Mouse (Mus musculus) A20 (cell line): ENCODE data around the gene Gzmm.

ENCODE experiments used
- DNase-seq: peaks from one replicate; pipeline ENCODE4 v3.0.0-alpha.2; 2011; ENCODE audit warnings: low read depth, low spot score

Gzmm gene

DNA sequence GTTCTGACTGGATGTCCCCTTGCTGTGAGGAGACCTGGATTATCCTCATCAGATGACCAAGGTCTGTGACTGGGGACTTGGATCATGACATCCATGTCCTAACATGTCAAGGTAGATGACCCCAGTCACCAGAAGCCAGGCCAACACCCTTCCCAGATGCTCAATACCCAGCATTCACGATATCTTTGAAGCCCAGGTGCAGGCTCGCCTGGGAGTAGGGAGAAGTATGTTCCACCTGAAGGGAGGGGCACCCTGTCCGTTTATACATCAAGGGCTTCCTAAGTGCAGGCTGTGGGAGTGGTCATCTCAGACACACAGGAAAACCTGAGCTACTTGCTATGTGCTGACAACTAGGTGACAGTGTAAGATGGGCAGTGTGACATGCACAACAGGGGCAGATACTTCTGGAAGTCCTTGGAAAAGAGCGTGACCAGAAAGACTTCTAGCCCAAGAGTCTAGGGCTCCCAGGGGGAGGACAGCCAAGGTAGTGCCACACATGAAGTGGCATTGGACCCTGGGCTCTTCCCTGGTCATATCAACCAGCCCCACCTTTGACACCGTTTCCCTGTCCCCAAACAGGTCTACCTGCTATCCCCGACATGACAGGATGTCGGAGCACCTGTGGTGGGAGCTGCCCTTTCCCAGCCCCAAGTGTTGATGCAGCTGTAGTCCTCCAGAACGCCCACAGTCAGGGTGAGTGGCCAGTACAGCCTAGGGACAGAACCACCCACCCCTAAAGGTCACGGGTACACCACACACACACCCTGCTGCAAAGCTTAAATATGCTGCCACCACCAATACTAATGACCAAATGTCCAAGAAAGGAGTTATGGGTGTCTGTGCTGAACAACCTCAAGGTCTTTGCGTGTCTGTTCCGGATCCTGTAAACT, 8.0 kb upstream of the Gzmm start:
- DNase-seq = no peak

DNA sequence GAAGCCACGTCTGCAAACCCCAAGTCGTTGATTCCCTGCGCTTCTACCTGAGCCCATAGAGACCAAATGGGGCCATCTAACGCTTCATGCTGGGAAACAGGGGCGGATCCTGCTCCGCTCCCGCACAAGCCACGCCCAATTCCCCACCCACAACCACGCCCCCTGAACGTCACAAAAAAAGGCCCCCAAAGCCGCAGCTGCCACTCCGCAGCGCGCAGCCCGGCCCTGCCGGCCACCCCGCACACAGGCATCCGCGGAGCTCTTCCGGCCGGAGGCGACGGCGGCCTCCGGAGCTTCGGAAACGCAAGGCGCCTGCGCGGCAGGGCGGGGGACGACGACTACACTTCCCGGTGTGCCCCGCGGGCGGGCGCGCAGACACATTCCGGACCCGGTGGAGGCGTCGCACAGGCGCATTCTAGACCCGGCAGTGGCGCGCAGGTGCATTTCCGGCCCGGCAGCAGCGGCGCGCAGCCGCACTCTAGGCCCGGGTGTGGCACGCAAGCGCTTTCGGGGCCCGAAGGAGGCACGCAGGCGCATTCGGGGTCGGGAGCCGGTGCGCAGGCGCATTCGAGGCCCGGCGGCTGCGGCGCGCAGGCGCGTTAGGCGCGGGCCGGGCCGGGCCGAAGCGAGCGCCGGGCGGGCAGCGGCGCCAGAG, 7.1 kb upstream of the Gzmm start, which contains the start of gene Cdc34:
TSS of gene Cdc34 (plus strand) at position 605 of the 655 bp plus-strand sequence.
- DNase-seq = peak; percentile 100

DNA sequence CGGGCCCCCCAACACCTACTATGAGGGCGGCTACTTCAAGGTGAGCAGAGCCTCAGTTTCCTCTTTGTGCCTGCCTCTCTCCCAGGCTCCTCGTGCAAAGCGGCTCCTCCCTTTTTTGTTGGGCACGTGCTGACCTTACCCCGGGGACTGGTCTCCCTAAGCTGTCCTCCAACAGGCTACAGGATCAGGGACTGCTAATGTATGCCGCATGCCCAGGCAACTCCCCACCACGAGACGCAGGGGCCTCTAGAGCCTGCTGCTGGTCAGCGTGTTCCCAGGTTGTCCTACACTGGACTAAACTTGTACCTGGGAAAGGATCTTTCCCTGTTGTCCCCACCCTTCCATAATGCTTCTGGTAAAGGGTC, 6.3 kb upstream of the Gzmm start:
- peak; percentile 63 for DNase-seq

DNA sequence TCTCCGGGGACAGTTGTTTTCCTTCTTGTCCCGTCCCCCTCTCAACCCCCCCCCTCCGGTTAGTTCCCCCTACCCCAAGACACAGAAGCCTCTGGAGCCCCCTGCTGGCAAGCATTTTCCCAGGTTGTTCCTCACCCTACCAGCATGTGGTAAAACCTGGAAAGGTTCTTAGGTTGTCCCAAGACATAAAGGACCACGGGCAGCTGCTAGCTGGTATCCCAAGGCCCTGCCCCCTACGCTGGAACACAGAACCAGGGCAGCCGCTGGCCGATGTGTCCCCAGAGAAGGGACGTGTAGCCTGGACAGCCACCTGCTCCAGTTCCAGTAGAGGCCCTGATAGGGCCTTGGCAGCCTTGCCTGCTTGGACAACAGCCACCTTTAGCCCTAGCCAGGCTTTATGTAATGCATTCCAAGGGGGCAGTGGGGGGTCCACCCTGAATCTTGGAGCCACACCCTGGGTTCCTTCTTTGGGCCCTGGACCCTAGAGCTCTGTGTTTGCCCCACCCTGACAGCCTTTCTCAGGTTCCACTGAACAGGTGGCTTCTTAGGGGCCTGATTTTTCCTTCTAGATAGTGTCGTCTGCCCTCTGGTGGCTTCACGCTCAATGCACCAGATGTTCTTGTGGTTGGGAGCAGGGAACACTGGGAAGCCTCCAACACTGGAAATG, 5.8 kb upstream of the Gzmm start:
- DNase-seq = peak; percentile 68

DNA sequence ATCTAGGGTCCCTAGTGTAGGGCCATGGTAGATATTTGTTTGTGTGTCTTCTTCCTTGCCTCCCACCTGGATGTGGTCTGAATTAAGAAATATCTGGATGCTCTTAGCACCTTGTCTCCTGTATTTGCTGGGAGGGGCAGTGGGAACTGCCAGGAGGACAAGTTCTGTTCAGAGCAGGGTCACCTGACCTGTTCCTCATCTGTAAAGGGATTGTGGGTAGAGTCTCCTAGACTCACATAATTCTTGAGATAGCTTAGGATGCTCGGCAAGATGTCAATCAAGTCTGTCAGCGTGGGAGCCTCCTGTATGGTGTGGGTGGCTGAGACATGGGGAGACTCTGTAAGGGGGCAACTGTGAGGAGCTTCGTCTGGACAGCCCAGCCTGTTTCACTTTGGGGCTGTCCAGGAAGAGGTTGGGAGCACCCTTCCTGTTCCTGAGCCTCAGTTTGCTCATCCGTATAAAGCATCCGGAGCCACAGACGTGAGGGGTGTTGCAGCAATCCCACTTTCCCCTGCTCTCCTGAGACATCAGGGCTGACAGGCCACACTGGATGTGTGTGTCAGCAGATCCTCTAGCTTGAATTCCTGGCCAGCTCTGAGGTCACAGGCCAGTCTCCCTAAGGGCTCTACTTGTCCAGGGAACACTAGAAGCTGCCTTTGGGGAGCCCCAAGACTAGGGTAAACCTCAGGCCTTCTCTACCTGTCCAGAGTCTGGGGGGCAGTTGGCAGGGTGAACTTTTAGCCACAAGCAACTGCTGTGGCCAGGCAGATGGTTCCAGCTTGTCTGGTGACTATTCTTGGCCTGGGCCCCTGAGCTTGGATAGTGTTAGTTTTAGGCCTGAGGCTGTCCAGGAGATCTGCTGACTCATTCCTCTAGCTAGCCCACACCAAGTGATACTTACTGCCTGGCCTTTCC, 4.8 kb upstream of the Gzmm start:
- no peak for DNase-seq

DNA sequence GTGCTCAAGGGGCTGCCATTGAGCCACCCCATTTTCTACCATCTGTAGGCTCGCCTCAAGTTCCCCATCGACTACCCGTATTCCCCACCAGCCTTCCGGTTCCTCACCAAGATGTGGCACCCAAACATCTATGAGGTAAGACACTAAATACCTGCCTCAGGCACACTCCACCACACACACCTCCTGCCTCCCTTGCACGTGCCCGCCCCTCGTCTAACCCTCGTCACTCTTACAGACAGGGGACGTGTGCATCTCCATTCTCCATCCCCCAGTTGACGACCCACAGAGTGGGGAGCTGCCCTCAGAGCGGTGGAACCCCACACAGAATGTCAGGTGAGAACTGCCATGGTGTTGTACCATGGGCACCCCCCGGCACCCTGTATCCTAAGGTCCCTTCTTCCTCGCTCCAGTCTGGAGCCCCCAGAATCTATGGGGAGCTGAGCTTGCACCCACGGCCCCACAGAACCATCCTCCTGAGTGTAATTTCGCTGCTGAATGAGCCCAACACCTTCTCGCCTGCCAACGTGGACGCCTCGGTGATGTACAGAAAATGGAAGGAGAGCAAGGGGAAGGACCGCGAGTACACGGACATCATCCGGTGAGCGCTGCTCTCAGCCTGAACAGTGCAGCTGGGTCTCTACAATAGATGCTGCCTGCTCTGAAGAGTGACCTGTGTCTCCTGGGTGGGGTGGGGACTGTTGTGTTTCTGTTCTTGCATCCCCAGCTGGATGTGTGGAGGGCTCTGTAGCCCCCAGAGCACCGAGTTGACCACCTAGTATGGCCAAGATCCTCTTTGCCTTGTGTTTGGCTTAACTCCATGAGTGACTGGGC, 3.8 kb upstream of the Gzmm start:
- no peak for DNase-seq

DNA sequence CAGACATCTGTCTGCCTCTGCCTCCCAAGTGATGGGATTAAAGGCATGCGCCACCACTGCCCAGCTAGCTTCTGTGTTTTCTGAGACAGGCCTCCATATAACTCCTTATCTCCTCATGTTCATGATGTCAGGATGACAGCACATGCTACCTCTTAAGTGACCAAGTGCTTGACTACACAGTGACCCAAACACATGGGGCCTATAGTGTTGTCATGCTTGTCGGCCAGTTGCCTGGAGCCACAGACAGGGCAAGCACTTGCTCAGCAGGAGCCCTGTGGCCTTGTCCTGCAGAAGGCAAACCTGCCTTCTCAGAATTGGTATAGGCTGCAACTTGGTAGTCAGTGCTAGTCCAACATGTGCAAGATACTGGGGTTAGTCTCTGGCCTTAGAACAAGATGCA, 2.6 kb upstream of the Gzmm start:
- no peak for DNase-seq

DNA sequence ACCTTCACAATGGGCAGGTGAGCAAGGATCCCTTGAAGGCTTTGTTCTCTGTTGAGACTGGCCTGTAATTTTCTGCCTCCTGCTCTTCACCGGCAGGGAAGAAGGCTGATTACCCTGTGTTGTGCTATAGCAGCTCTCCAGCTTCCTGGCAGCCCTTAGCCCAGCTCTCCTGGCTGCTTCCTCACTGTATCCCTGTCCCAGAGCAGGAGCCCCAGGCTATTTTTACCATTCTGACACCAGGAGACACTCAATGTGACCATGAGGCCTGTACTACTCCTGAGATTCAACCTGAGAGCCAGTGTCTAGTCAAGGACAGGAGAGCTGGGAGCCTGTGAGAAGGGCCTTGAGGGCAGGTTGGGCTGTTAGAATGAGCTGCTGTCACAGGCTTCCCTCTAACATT, 2.1 kb upstream of the Gzmm start:
- DNase-seq = no peak

DNA sequence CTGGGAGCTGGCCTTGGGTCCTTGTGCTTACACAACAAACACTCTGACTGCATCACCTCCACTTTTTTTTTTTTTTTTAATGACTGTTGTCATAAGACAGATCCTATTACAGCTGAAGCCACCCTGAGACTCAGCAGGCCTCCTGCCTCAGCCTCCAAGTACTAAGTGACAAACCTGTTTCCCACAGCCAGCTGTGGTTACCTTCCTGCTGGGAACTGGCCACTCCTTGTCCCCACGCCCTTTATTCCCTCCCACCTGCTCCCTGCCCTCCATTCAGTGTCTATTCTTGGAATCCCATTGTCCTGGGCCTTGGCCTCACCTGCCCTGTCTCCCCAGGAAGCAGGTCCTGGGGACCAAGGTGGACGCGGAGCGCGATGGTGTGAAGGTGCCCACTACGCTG, 1.3 kb upstream of the Gzmm start:
- DNase-seq = no peak

DNA sequence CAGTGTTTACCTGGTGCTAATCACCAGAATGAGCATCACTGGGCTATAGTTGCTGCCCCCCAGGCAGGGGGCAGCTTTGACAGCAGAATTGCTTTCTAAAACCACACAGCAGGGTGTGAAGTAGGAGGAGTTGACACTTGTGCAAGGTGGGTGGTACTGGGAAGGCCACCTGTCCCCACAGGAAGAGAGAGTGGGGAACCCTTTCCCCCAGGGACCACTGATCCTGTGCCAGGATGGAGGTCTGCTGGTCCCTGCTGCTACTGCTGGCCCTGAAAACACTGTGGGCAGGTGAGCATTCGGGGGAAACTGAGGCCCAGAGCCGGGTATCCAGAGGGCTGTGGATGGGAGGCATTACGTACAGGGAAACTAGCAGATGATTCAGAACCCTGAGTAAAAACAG, 358 bp downstream of the Gzmm start:
- no peak for DNase-seq

DNA sequence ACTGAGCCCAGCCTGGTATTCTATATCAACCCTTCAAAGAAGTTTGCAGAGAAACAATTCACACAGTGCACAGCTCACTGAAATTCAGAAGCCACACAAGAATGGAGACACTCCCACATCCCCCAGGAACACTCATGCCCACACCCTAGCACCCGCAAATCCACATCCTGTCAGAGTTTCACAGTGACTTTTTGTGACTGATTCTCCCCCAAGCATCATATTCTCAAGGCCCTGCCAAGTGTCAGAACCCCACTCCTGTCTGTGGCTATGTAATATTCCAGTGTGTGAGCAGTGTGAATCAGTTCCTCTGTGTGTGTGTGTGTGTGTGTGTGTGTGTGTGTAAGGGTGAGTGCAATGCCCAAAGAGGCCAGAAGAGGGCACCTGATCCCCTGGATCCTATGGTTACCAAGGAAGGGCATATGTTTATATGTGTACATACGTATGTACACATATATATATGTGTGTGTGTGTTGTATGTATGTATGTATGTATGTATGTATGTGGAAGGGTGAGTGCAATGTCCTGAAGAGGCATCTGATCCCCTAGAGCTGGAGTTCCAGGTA, 3.2 kb downstream of the Gzmm start:
- DNase-seq = no peak

DNA sequence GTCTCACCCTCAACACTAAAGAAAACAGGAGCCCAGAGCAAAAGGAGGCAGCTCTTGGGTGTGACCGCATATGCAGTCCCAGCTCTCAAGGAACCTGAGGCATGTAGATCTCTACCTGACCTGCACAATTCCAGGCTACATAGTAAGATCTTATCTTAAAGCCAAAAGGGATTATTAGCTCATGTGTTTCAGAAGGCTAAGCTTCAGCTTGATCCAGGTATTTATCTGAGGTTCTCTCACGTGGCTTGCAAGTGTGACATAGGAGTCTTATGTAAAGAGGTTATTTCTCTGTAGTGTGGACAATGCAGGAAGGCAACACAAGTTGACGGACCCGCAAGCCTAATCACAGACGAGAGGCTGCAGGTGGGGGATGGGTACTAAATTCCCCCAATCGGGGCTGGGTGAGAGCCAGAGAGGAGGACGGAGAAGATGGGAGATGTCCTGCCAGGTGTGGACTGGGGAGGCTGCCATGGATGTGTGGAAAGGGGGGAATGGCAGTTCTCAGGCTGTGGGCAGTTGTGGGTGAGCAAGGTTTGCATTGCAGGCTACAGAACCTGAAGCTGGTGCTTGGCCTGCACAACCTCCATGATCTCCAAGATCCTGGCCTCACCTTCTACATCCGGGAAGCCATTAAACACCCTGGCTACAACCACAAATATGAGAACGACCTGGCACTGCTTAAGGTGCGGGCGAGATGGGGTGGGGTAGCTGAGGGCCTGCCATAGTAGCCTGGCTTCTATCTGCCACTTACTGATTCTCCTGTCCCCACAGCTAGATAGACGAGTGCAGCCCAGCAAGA, 5.0 kb downstream of the Gzmm start:
- no peak for DNase-seq

DNA sequence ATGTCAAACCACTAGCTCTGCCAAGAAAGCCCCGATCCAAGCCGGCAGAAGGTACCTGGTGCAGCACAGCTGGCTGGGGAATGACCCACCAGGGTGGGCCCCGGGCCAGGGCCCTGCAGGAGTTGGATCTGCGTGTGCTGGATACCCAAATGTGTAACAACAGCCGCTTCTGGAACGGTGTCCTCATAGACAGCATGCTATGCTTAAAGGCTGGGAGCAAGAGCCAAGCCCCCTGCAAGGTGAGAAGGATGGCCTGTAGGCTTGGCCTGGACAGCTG, 5.5 kb downstream of the Gzmm start:
- no peak for DNase-seq

DNA sequence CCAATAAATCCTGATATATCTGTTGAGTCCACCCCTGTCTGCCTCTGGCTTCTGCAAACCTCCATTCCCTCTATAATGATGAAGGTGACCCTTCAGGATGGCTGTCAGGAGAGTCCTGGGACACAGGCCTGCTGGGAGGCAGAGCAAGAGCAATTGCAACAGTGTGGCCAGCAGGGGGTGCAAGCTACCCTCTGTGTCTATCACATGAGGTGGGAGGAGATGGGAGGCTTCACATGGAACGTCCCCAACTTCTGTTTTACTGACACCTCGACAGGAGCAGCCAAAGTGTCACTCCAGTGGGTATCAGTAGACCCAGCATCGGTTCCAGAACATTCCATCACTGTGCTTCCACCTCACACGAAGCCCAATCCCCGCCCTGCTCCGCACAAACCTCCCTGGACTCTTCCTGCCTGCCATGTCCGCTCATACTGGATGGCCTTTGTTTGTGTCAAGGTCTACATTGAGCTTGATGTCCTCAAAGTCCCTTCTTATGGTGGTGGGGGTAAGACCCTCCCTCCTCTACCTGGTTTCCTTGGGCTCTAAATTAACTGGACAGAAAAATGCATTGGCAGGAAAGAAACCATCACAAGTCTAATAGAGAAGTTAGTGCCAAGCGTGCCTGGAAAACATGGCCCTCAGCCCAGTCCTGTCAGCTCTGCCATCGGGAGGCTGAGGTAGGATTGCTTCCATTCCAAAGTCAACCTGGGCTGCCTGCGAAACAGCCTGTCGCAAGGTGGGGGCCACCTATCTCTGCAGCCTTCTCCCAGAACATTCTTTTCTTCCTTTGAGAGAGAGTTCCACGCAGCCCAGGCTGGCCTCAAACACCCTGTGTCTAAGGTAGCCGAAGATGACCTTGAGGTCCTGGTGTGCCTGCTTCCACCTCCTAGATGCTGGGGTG, 6.7 kb downstream of the Gzmm start:
- DNase-seq = peak; percentile 76

DNA sequence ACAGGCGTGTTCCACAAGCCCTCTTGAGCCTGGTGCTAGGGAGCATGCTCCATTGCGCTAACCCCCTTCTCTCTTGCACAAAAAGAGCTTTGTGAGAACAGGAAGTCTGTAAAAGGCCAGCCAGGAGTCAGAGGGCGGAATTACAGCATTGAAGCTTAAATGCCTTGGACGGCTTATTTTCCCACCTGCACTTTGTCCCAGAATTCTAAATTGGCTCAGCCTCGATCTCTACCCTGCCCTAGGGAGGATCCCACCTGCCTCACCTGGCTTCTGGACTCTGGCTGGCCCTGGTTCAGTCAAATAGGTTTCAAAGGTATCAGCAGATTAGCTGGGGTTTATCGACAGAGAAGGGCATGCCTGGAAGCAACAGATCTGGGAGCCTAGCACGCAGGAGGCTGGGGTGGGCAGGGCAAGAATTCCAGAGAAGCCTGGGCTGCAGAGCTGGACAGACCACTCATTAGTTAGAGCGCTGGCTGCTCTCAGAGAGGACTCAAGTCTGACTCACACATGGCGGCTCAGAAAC, 7.4 kb downstream of the Gzmm start:
- no peak for DNase-seq

DNA sequence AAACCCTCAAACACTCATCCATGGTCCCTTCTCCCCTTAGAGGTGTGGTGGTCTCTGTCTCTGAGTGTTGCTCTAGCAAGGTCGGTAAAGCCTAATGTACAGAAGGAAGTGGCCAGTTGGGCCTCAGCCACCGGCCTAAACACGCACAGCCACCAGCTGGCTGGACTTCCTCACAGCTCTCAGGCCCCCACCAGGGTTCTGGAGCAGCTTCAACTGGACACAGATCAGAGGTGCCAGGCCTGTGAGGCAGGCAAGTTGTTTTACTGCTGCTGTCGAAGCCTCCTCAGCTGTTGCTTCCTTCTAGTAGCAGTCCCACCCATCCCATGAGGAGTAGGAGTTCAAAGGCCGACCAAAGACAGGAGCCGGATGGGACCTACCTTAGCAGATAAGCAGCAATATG, 9.1 kb downstream of the Gzmm start:
- DNase-seq = no peak

DNA sequence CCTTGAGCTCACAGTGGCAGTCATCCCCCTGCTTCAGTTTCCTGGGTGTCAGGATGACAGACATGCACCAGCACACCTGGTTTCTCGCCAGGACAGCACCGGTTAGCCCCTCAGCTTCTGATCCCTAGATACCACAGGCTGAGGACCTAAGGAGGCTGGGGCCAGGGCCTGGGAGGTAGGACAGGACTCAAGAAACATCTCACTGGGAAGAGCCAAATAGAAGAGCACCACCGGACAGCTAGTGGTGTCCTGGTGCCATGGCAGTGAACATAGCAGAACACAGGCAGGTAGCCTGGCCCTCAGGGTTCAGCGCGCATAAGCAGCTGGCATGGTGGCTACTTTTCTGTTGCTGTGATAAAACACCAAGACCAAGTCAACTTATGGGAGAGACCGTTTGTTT, 9.6 kb downstream of the Gzmm start:
- DNase-seq = no peak

DNA sequence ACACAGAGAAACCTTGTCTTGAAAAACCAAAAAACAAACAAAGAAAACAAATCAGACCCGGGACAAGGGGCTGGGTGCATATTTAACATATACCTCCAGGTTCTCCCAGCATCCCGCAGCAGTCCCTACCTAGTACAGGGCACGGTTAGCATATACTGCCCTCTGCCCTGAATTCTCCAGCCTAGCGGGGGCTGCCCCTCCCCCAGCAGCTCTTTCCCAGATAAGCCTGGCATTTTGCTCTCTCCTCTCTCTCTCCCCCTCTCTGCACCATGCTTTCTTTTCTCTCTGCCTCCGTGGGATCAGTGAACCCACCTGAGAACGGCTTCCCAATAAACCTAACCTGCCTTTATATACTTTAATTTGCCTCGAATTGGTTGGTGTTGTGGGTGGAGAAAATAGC, 11.9 kb downstream of the Gzmm start:
- no peak for DNase-seq
